Mouse (Mus musculus) retina, embryonic 14.5 days (tissue): ENCODE measurements around the gene Klra8.
"Not testable (repeated sequence)": the region's sequence is repeated elsewhere in the genome, so short reads cannot be mapped to it uniquely, and the experiment has no call there.

Source experiments
- DNase-seq: peaks from one replicate; pipeline ENCODE4 v3.0.0-alpha.2; 2015; ENCODE audit warnings: low spot score

Gene Klra8

DNA sequence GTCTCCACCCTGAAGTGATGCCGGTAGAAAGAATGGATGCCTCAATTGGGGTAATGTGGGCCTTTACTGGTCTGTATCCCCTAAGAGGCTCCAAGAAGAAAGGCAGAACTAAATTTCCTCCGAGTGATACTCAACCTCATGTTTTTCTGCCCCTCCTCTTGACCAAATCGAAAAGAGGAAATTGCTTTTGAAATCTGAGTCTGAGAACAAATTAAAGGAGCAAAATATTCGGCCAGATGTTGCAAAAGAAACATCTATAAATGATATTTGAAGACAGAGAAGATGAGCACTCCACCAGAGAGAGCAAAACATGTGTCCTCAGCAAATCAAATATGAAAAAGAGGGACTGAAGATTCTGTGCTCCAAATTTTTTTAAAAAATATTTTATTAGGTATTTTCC lies at the start of gene Klra8:
Klra8 (minus strand) TSS at position 101 of the 400 bp plus-strand sequence.
- DNase-seq: not testable (repeated sequence)

- DNase-seq: no peak
These were observed 19.2 kb downstream of the Klra8 start for GRCm38 (mm10) chr6:130110485-130110884.

DNA sequence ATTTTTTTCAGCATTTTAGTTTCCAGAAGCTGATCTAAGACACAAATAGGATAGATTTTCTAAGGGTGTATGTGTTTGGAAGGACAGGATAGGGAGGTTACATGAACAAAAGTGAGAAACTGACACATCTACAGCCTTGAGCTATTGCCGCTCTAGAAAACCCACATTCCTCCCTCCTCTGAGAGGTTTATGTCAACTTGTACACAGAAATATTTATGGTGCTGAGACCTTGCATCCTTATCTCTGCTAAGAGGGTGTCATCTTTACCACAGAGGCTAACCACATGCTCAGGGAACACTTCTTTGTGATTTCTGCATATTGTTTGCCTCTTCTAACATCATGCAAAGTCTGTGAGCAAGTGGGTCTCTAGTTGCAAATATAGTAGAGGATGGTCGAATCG lies 27.0 kb downstream of the Klra8 start:
- DNase-seq: not testable (repeated sequence)

DNA sequence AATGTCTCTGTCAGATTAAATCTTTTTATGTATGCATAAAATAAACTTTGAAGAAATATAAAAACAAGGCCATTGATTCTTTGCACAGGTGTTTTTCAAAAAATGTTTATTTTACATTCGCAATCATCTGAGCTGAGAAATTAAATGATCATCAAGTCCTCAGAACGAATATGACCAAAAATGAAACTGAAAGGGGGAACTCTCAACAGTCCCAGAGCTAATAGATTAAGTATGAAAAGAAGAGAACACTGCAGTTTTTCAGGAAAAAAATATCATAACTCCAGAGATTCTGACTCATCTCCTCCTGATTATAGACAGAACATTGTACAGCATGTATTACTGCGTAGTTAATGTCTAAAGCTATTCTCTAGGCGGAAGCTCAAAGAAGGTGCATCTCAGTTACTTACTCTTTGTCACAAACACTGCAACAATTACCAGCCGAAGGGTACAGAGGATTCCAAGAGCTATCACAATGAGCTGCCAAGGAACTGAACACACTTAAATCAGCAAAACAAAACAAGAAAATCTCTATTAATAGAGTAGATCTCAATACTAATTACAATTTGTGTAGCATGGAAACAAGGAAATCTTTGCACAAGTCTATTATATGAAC lies 37.3 kb downstream of the Klra8 start:
- DNase-seq: no peak

DNA sequence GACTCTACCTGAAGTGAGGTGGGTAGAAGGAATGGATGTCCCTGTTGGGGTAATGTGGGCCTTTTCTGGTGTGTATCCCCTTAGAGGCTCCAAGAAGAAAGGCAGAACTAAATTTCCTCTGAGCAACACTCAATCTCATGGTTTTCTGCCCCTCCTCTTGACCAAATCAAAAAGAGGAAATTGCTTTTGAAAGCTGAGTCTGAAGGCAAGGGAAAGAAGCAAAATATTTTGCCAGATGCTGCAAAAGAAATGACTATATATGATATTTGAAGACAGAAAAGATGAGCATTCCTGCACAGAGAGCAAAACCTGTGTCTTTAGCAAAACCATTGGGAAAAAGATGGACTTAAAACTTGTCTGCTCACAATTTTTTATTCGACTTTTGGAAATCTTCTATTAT lies 62.5 kb downstream of the Klra8 start, which contains the start of gene Klra4:
Klra4 (minus strand) TSS at position 101 of the 400 bp plus-strand sequence.
- not testable (repeated sequence) for DNase-seq
